Mouse (Mus musculus): Measurements from ENCODE around the gene Pth2. TPM values are rescaled to one million over a fixed set of nuclear protein-coding genes. Genes with fewer than 3 reads are reported as not detected.

The Pth2 gene
- total and polyA plus RNA-seq, 3 experiments: not detected

DNA sequence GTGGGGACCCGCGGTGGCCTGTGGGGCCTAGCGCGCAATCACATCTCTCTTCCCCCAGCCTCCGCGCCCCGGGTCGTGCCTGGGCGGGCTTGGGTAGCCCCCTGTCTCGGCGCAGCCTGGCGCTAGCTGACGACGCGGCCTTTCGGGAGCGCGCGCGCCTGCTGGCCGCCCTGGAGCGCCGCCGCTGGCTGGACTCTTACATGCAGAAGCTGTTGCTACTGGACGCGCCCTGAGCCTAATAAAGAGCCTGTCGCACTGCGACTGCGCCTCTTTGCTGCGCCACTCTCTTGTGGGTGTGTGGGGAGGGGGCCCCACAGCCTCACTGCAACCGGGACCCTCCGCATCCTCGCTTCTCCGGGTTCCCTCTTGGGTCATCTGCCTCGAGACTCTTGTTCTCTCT lies 745 bp downstream of the Pth2 start:
- TF ChIP-seq GATA2 (IDR thresholded peaks at IDR 0.05; ENCODE audit: borderline replicate concordance, low read depth, low read length): no peak
- TF ChIP-seq POLR2AphosphoS5 (IDR thresholded peaks at IDR 0.05; ENCODE audit: insufficient replicate concordance, low read depth, low read length): no peak
- TF ChIP-seq GATA1 (IDR thresholded peaks at IDR 0.05; ENCODE audit: borderline replicate concordance, low read length): no peak
- H3K27me3 ChIP-seq (ENCODE audit: insufficient read depth, low read length): peaks cover 91% of the 10 kb centered on the region
- no peak for ATAC-seq (ENCODE audit: extremely low read depth, insufficient number of reproducible peaks, low FRiP score, poor library complexity, severe bottlenecking)
- peaks cover 24% of the 10 kb centered on the region for H3K4me1 ChIP-seq (ENCODE audit: insufficient read depth, low read depth, low read length)
- H3K9me3 ChIP-seq (replicated peaks): no peaks in the 10 kb centered on the region
- peak; percentile 40 for DNase-seq (ENCODE audit: low spot score)
- no peaks in the 10 kb centered on the region for H3K36me3 ChIP-seq (replicated peaks)
- peak overlapping the region; percentile 69; the same call in 1 of the 2 replicates for H3K4me3 ChIP-seq (ENCODE audit: low read depth, low read length)

DNA sequence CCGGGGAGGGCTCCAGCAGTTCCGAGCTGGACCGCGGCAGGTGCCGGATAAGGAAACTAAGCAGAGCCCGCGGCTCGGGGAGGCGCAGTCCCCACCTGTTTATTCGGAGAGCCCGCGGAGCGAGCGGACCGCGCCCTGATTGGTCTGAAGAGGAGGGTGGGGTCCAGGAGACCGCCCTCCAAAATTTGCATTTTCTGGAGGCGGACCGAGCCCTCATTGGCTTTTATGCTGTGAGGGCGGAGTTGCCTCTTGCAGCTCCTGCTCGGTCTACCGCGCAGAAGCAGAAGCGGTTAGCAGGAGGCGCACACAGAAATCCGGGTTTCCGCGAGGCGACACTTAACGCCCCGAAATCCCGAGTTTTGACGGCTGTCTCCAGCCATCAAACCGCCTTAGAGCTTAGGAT lies 1.4 kb downstream of the Pth2 start:
- H3K27me3 ChIP-seq (ENCODE audit: insufficient read depth, low read length): peaks cover 91% of the 10 kb centered on the region
- peak overlapping the region; percentile 69 for H3K4me3 ChIP-seq (ENCODE audit: low read depth, low read length)
- DNase-seq (ENCODE audit: low spot score): peak; percentile 99
- H3K4me1 ChIP-seq (ENCODE audit: insufficient read depth, low read depth, low read length): peaks cover 24% of the 10 kb centered on the region
- H3K36me3 ChIP-seq (replicated peaks): no peaks in the 10 kb centered on the region
- no peak for TF ChIP-seq POLR2AphosphoS5 (IDR thresholded peaks at IDR 0.05; ENCODE audit: insufficient replicate concordance, low read depth, low read length)
- no peak for TF ChIP-seq GATA1 (IDR thresholded peaks at IDR 0.05; ENCODE audit: borderline replicate concordance, low read length)
- no peak for TF ChIP-seq GATA2 (IDR thresholded peaks at IDR 0.05; ENCODE audit: borderline replicate concordance, low read depth, low read length)
- no peak for TF ChIP-seq CTCF (IDR thresholded peaks at IDR 0.05; ENCODE audit: low read depth, low read length)
- no peak for TF ChIP-seq TAL1 (conservative IDR thresholded peaks at IDR 0.05; ENCODE audit: low read depth, low read length)
- peak; percentile 99 for ATAC-seq (ENCODE audit: extremely low read depth, insufficient number of reproducible peaks, low FRiP score, poor library complexity, severe bottlenecking)
- no peaks in the 10 kb centered on the region for H3K9me3 ChIP-seq (replicated peaks)

GRCm38 (mm10) chr7:45182606-45183005 lies 1.8 kb downstream of the Pth2 start:
- Histone ChIP-seq H3K4me3 (ENCODE audit: low read depth, low read length) (peak overlapping the region; percentile 69; the same call in 1 of the 2 replicates), H3K27me3 (ENCODE audit: insufficient read depth, low read length) (peaks cover 90% of the 10 kb centered on the region), H3K9me3 (replicated peaks) (no peaks in the 10 kb centered on the region), H3K4me1 (ENCODE audit: insufficient read depth, low read depth, low read length) (peaks cover 24% of the 10 kb centered on the region), H3K36me3 (replicated peaks) (no peaks in the 10 kb centered on the region)
- ATAC-seq (ENCODE audit: extremely low read depth, insufficient number of reproducible peaks, low FRiP score, poor library complexity, severe bottlenecking) (no peak), DNase-seq (ENCODE audit: low spot score) (no peak)
- TF ChIP-seq GATA1 (IDR thresholded peaks at IDR 0.05; ENCODE audit: borderline replicate concordance, low read length) (no peak), TAL1 (conservative IDR thresholded peaks at IDR 0.05; ENCODE audit: low read depth, low read length) (no peak), POLR2AphosphoS5 (IDR thresholded peaks at IDR 0.05; ENCODE audit: insufficient replicate concordance, low read depth, low read length) (no peak), GATA2 (IDR thresholded peaks at IDR 0.05; ENCODE audit: borderline replicate concordance, low read depth, low read length) (no peak), CTCF (IDR thresholded peaks at IDR 0.05; ENCODE audit: low read depth, low read length) (no peak)

- Histone ChIP-seq H3K9me3 (replicated peaks) (no peaks in the 10 kb centered on the region), H3K27me3 (ENCODE audit: insufficient read depth, low read length) (peaks cover 89% of the 10 kb centered on the region), H3K4me3 (ENCODE audit: low read depth, low read length) (no peak overlapping the region), H3K4me1 (ENCODE audit: insufficient read depth, low read depth, low read length) (peaks cover 21% of the 10 kb centered on the region), H3K36me3 (replicated peaks) (no peaks in the 10 kb centered on the region)
- ATAC-seq (ENCODE audit: extremely low read depth, insufficient number of reproducible peaks, low FRiP score, poor library complexity, severe bottlenecking) (no peak), DNase-seq (ENCODE audit: low spot score) (no peak)
- TF ChIP-seq POLR2AphosphoS5 (IDR thresholded peaks at IDR 0.05; ENCODE audit: insufficient replicate concordance, low read depth, low read length) (no peak), TAL1 (conservative IDR thresholded peaks at IDR 0.05; ENCODE audit: low read depth, low read length) (no peak), GATA2 (IDR thresholded peaks at IDR 0.05; ENCODE audit: borderline replicate concordance, low read depth, low read length) (no peak), GATA1 (IDR thresholded peaks at IDR 0.05; ENCODE audit: borderline replicate concordance, low read length) (no peak), CTCF (IDR thresholded peaks at IDR 0.05; ENCODE audit: low read depth, low read length) (no peak)
Measured at GRCm38 (mm10) chr7:45183672-45184071, 2.9 kb downstream of the Pth2 start.

- Histone ChIP-seq H3K27me3 (ENCODE audit: insufficient read depth, low read length) (peaks cover 88% of the 10 kb centered on the region), H3K36me3 (replicated peaks) (no peaks in the 10 kb centered on the region), H3K4me3 (ENCODE audit: low read depth, low read length) (no peak overlapping the region), H3K9me3 (replicated peaks) (no peaks in the 10 kb centered on the region), H3K4me1 (ENCODE audit: insufficient read depth, low read depth, low read length) (peaks cover 20% of the 10 kb centered on the region)
- DNase-seq (ENCODE audit: low spot score) (no peak), ATAC-seq (ENCODE audit: extremely low read depth, insufficient number of reproducible peaks, low FRiP score, poor library complexity, severe bottlenecking) (no peak)
- TF ChIP-seq TAL1 (conservative IDR thresholded peaks at IDR 0.05; ENCODE audit: low read depth, low read length) (no peak), GATA2 (IDR thresholded peaks at IDR 0.05; ENCODE audit: borderline replicate concordance, low read depth, low read length) (no peak), CTCF (IDR thresholded peaks at IDR 0.05; ENCODE audit: low read depth, low read length) (no peak), GATA1 (IDR thresholded peaks at IDR 0.05; ENCODE audit: borderline replicate concordance, low read length) (no peak), POLR2AphosphoS5 (IDR thresholded peaks at IDR 0.05; ENCODE audit: insufficient replicate concordance, low read depth, low read length) (no peak)
Measured at GRCm38 (mm10) chr7:45185921-45186320, 5.1 kb downstream of the Pth2 start.

- TF ChIP-seq GATA1 (IDR thresholded peaks at IDR 0.05; ENCODE audit: borderline replicate concordance, low read length) (no peak), POLR2AphosphoS5 (IDR thresholded peaks at IDR 0.05; ENCODE audit: insufficient replicate concordance, low read depth, low read length) (no peak), GATA2 (IDR thresholded peaks at IDR 0.05; ENCODE audit: borderline replicate concordance, low read depth, low read length) (no peak), TAL1 (conservative IDR thresholded peaks at IDR 0.05; ENCODE audit: low read depth, low read length) (no peak), CTCF (IDR thresholded peaks at IDR 0.05; ENCODE audit: low read depth, low read length) (no peak)
- ATAC-seq (ENCODE audit: extremely low read depth, insufficient number of reproducible peaks, low FRiP score, poor library complexity, severe bottlenecking) (no peak), DNase-seq (ENCODE audit: low spot score) (no peak)
- Histone ChIP-seq H3K4me3 (ENCODE audit: low read depth, low read length) (no peak overlapping the region), H3K9me3 (replicated peaks) (no peaks in the 10 kb centered on the region), H3K36me3 (replicated peaks) (no peaks in the 10 kb centered on the region), H3K27me3 (ENCODE audit: insufficient read depth, low read length) (peaks cover 88% of the 10 kb centered on the region), H3K4me1 (ENCODE audit: insufficient read depth, low read depth, low read length) (no peaks in the 10 kb centered on the region; the same call in 1 of the 2 replicates)
Measured at GRCm38 (mm10) chr7:45189600-45189999, 8.8 kb downstream of the Pth2 start.

All from G1E (cell line).